Mouse (Mus musculus): Measurements from ENCODE around the gene Evx2. TPM values are rescaled to one million over a fixed set of nuclear protein-coding genes. Genes with fewer than 3 reads are reported as not detected.

Gene Evx2
- polyA plus RNA-seq, 1 experiment from 2014 or later, result not detected

GRCm38 (mm10) chr2:74703720-74704392 is 44.5 kb upstream of the Evx2 start:
- no peak for TF ChIP-seq CTCF (IDR thresholded peaks at IDR 0.05; ENCODE audit: low read depth)
- Histone ChIP-seq H3K4me1 (ENCODE audit: insufficient read depth) (no peaks in the 10 kb centered on the region), H3K27ac (ENCODE audit: low read depth) (no peak overlapping the region), H3K9ac (no peak overlapping the region), H3K4me2 (no peak overlapping the region), H3K27me3 (ENCODE audit: insufficient read depth, low read length) (peaks cover 96% of the 10 kb centered on the region), H3K4me3 (ENCODE audit: low read depth, low read length) (no peak overlapping the region), H3K36me3 (ENCODE audit: insufficient read depth) (no peaks in the 10 kb centered on the region), H3K9me3 (ENCODE audit: low read depth, low read length) (no peaks in the 10 kb centered on the region)
- no peak for ATAC-seq (ENCODE audit: insufficient read depth)
- WGBS, result 2% methylated on average over 26 of the region's 26 CpGs
- no peak for DNase-seq

- Histone ChIP-seq H3K9ac (no peak overlapping the region), H3K27me3 (ENCODE audit: insufficient read depth, low read length) (peaks cover 96% of the 10 kb centered on the region), H3K4me3 (ENCODE audit: low read depth, low read length) (no peak overlapping the region), H3K4me1 (ENCODE audit: insufficient read depth) (no peaks in the 10 kb centered on the region), H3K27ac (ENCODE audit: low read depth) (no peak overlapping the region), H3K9me3 (ENCODE audit: low read depth, low read length) (no peaks in the 10 kb centered on the region), H3K36me3 (ENCODE audit: insufficient read depth) (no peaks in the 10 kb centered on the region), H3K4me2 (no peak overlapping the region)
- no peak for TF ChIP-seq CTCF (IDR thresholded peaks at IDR 0.05; ENCODE audit: low read depth)
- DNase-seq (no peak), ATAC-seq (ENCODE audit: insufficient read depth) (no peak)
- WGBS, result 7% methylated on average over 10 of the region's 10 CpGs
Observed at GRCm38 (mm10) chr2:74703317-74703716, 44.0 kb upstream of the Evx2 start.

GRCm38 (mm10) chr2:74702820-74703219 is 43.5 kb upstream of the Evx2 start:
- Histone ChIP-seq H3K36me3 (ENCODE audit: insufficient read depth) (no peaks in the 10 kb centered on the region), H3K4me2 (no peak overlapping the region), H3K27me3 (ENCODE audit: insufficient read depth, low read length) (peaks cover 96% of the 10 kb centered on the region), H3K27ac (ENCODE audit: low read depth) (no peak overlapping the region), H3K9me3 (ENCODE audit: low read depth, low read length) (no peaks in the 10 kb centered on the region), H3K4me1 (ENCODE audit: insufficient read depth) (no peaks in the 10 kb centered on the region), H3K9ac (no peak overlapping the region), H3K4me3 (ENCODE audit: low read depth, low read length) (no peak overlapping the region)
- no peak for DNase-seq
- ATAC-seq (ENCODE audit: insufficient read depth), result no peak
- WGBS, result 17% methylated on average over 6 of the region's 6 CpGs
- no peak for TF ChIP-seq CTCF (IDR thresholded peaks at IDR 0.05; ENCODE audit: low read depth)

- H3K36me3 ChIP-seq (ENCODE audit: insufficient read depth), result no peaks in the 10 kb centered on the region
- H3K4me1 ChIP-seq (ENCODE audit: insufficient read depth), result no peaks in the 10 kb centered on the region
- ATAC-seq (ENCODE audit: insufficient read depth) (no peak), DNase-seq (peak; percentile 95)
- no peak overlapping the region for H3K9ac ChIP-seq
- H3K27me3 ChIP-seq (ENCODE audit: insufficient read depth, low read length), result peaks cover 96% of the 10 kb centered on the region
- H3K9me3 ChIP-seq (ENCODE audit: low read depth, low read length), result no peaks in the 10 kb centered on the region
- 11% methylated on average over 17 of the region's 17 CpGs for WGBS
- TF ChIP-seq CTCF (IDR thresholded peaks at IDR 0.05; ENCODE audit: low read depth), result peak; percentile 89
- H3K27ac ChIP-seq (ENCODE audit: low read depth), result no peak overlapping the region
- H3K4me3 ChIP-seq (ENCODE audit: low read depth, low read length), result no peak overlapping the region
- H3K4me2 ChIP-seq, result no peak overlapping the region
Observed at GRCm38 (mm10) chr2:74701949-74702819, 42.8 kb upstream of the Evx2 start.

- Histone ChIP-seq H3K4me2 (no peak overlapping the region), H3K4me3 (ENCODE audit: low read depth, low read length) (no peak overlapping the region), H3K9ac (no peak overlapping the region)
Observed at GRCm38 (mm10) chr2:74700546-74701112, 41.3 kb upstream of the Evx2 start.

GRCm38 (mm10) chr2:74699664-74700545 is 40.5 kb upstream of the Evx2 start:
- H3K36me3 ChIP-seq (ENCODE audit: insufficient read depth), result no peaks in the 10 kb centered on the region
- no peaks in the 10 kb centered on the region for H3K9me3 ChIP-seq (ENCODE audit: low read depth, low read length)
- H3K4me2 ChIP-seq, result no peak overlapping the region
- no peak for ATAC-seq (ENCODE audit: insufficient read depth)
- peaks cover 100% of the 10 kb centered on the region for H3K27me3 ChIP-seq (ENCODE audit: insufficient read depth, low read length)
- no peaks in the 10 kb centered on the region for H3K4me1 ChIP-seq (ENCODE audit: insufficient read depth)
- no peak overlapping the region for H3K27ac ChIP-seq (ENCODE audit: low read depth)
- no peak overlapping the region for H3K4me3 ChIP-seq (ENCODE audit: low read depth, low read length)
- WGBS, result 2% methylated on average over 23 of the region's 23 CpGs
- no peak for DNase-seq
- H3K9ac ChIP-seq, result no peak overlapping the region
- no peak for TF ChIP-seq CTCF (IDR thresholded peaks at IDR 0.05; ENCODE audit: low read depth)

More at GRCm38 (mm10) chr2:74700546-74701112, 41.3 kb upstream of the Evx2 start:
- H3K36me3 ChIP-seq (ENCODE audit: insufficient read depth), result no peaks in the 10 kb centered on the region
- no peaks in the 10 kb centered on the region for H3K9me3 ChIP-seq (ENCODE audit: low read depth, low read length)
- peaks cover 97% of the 10 kb centered on the region for H3K27me3 ChIP-seq (ENCODE audit: insufficient read depth, low read length)
- TF ChIP-seq CTCF (IDR thresholded peaks at IDR 0.05; ENCODE audit: low read depth), result no peak
- 5% methylated on average over 22 of the region's 22 CpGs for WGBS
- H3K4me1 ChIP-seq (ENCODE audit: insufficient read depth), result no peaks in the 10 kb centered on the region
- DNase-seq (no peak), ATAC-seq (ENCODE audit: insufficient read depth) (no peak)
- H3K27ac ChIP-seq (ENCODE audit: low read depth), result no peak overlapping the region

All from lung, embryonic 14.5 days (tissue).